Mouse (Mus musculus): ENCODE data around the gene Atp6v1b1. TPM values are rescaled to one million over a fixed set of nuclear protein-coding genes. Genes with fewer than 3 reads are reported as not detected.

Gene Atp6v1b1
- polyA plus RNA-seq, 1 experiment from 2014 or later, result 5.2 TPM

GRCm38 (mm10) chr6:83749286-83749685, 6.5 kb downstream of the Atp6v1b1 start:
- no peak for ATAC-seq (ENCODE audit: insufficient number of reproducible peaks, low FRiP score, low TSS enrichment, low read depth)
- 57% methylated on average over 3 of the region's 3 CpGs for WGBS

GRCm38 (mm10) chr6:83750171-83750684, 7.4 kb downstream of the Atp6v1b1 start:
- Histone ChIP-seq H3K36me3 (no peaks in the 10 kb centered on the region), H3K27me3 (peaks cover 25% of the 10 kb centered on the region), H3K9ac (no peak overlapping the region), H3K4me2 (replicated peaks) (no peak overlapping the region), H3K4me3 (replicated peaks) (no peak overlapping the region), H3K9me3 (replicated peaks) (no peaks in the 10 kb centered on the region), H3K27ac (replicated peaks) (no peak overlapping the region), H3K4me1 (peaks cover 4% of the 10 kb centered on the region; the same call in 1 of the 2 replicates)
- 9% methylated on average over 11 of the region's 11 CpGs for WGBS
- no peak for ATAC-seq (ENCODE audit: insufficient number of reproducible peaks, low FRiP score, low TSS enrichment, low read depth)

More at GRCm38 (mm10) chr6:83749286-83749685, 6.5 kb downstream of the Atp6v1b1 start:
- Histone ChIP-seq H3K4me2 (replicated peaks) (no peak overlapping the region), H3K9ac (no peak overlapping the region), H3K4me1 (peaks cover 7% of the 10 kb centered on the region; the same call in 1 of the 2 replicates), H3K27me3 (peaks cover 25% of the 10 kb centered on the region), H3K27ac (replicated peaks) (no peak overlapping the region), H3K4me3 (replicated peaks) (no peak overlapping the region), H3K9me3 (replicated peaks) (no peaks in the 10 kb centered on the region), H3K36me3 (no peaks in the 10 kb centered on the region)

DNA sequence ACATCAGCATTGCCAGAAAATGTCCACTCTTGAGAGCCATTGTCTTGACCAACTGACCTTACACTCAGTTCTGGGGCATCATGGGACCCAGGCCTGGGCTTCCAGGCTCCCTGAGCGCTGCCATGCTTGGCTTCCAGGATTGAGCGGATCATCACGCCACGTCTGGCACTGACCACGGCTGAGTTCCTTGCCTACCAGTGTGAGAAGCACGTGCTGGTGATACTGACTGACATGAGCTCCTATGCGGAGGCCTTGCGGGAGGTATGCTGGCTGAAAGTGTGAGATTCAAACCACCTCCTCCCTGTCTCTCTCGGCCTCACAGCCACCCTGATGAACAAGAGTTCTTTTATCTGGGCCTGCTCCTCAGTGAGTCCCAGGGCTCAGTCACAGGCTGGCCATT, 13.3 kb downstream of the Atp6v1b1 start:
- no peaks in the 10 kb centered on the region for H3K9me3 ChIP-seq (replicated peaks)
- H3K27me3 ChIP-seq, result peaks cover 59% of the 10 kb centered on the region
- no peak for ATAC-seq (ENCODE audit: insufficient number of reproducible peaks, low FRiP score, low TSS enrichment, low read depth)
- H3K4me3 ChIP-seq (replicated peaks), result no peak overlapping the region
- H3K36me3 ChIP-seq, result no peaks in the 10 kb centered on the region
- no peak overlapping the region for H3K9ac ChIP-seq
- no peak overlapping the region for H3K27ac ChIP-seq (replicated peaks)
- no peak overlapping the region for H3K4me2 ChIP-seq (replicated peaks)
- H3K4me1 ChIP-seq, result peaks cover 7% of the 10 kb centered on the region
- WGBS, result 72% methylated on average over 9 of the region's 9 CpGs

- Histone ChIP-seq H3K27ac (replicated peaks) (no peak within 1 kb of the TSS), H3K9me3 (replicated peaks) (no peaks in the 10 kb centered on the region)
- WGBS, result 25% methylated on average over 6 of the region's 6 CpGs
Observed at GRCm38 (mm10) chr6:83762344-83762743, 19.6 kb downstream of the Atp6v1b1 start, which contains the start of gene Ankrd53. TSS of gene Ankrd53 (plus strand) at chr6:83762644.

DNA sequence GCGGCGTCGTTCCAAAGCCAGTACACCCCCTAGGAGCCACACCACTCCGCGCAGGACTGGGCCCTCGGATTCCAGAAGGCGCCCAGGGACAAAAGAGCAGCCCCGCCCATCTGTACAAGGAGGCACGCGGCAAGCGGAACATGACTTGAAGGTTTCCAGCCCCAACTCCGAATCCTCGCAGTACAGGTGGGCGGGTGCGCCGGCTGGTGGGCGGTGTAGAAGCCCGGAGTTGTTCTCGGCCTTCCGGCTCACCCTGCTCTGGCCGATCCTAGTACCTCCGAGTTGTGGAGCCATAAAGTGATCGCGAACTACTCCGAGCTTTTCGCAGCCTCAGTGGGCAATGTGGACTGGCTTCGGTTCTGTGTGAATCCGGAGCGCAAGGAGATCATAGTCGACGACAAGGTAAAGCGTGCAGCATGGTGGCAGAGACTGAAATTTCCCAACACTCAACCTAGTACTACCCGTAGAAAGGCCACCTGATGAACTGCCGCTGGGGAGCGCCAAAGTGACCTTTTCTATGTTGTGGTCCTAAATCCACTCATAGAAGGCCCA, 20.2 kb downstream of the Atp6v1b1 start:
- H3K4me2 ChIP-seq (replicated peaks), result peak overlapping the region; percentile 55
- H3K4me1 ChIP-seq, result peaks cover 18% of the 10 kb centered on the region
- no peaks in the 10 kb centered on the region for H3K9me3 ChIP-seq (replicated peaks)
- peaks cover 56% of the 10 kb centered on the region for H3K27me3 ChIP-seq
- peak overlapping the region; percentile 34 for H3K4me3 ChIP-seq (replicated peaks)
- peak; percentile 74 for ATAC-seq (ENCODE audit: insufficient number of reproducible peaks, low FRiP score, low TSS enrichment, low read depth)
- H3K36me3 ChIP-seq, result peaks cover 5% of the 10 kb centered on the region; the same call in 1 of the 2 replicates
- H3K27ac ChIP-seq (replicated peaks), result no peak overlapping the region
- WGBS, result 2% methylated on average over 35 of the region's 35 CpGs
- peak overlapping the region; percentile 6; the same call in 1 of the 2 replicates for H3K9ac ChIP-seq

More at GRCm38 (mm10) chr6:83762344-83762743, 19.6 kb downstream of the Atp6v1b1 start, which contains the start of gene Ankrd53:
- H3K4me2 ChIP-seq (replicated peaks), result peak within 1 kb of the TSS; percentile 55
- peaks cover 20% of the 10 kb centered on the region for H3K4me1 ChIP-seq
- H3K4me3 ChIP-seq (replicated peaks), result peak within 1 kb of the TSS; percentile 34
- H3K9ac ChIP-seq, result peak within 1 kb of the TSS; percentile 6; the same call in 1 of the 2 replicates
- ATAC-seq (ENCODE audit: insufficient number of reproducible peaks, low FRiP score, low TSS enrichment, low read depth), result no peak
- H3K36me3 ChIP-seq, result no peaks in the 10 kb centered on the region
- peaks cover 62% of the 10 kb centered on the region for H3K27me3 ChIP-seq

DNA sequence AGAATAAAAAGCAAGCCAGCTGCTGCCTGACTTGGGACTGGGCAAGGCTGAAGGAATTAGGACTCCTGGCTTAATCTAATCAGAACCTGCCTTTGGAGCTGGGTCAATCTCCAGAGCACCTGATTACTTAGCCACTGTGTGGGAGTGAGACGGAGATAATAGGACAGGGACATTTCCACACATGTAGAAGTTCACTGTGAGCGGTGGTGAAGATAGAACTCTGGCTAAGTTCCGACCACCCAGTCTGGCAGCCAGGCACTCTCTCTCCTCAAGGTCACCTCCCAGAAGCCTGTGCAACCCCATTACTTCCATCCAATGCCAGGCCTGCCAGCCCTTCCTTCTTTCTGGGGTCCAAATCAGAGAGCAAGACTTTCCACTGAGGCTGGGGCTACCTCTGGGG, 24.2 kb downstream of the Atp6v1b1 start:
- Histone ChIP-seq H3K36me3 (peaks cover 41% of the 10 kb centered on the region), H3K4me2 (replicated peaks) (no peak overlapping the region), H3K27ac (replicated peaks) (no peak overlapping the region), H3K9me3 (replicated peaks) (no peaks in the 10 kb centered on the region), H3K9ac (no peak overlapping the region), H3K4me3 (replicated peaks) (no peak overlapping the region), H3K4me1 (peaks cover 13% of the 10 kb centered on the region), H3K27me3 (peaks cover 25% of the 10 kb centered on the region)
- no peak for ATAC-seq (ENCODE audit: insufficient number of reproducible peaks, low FRiP score, low TSS enrichment, low read depth)
- 91% methylated on average over 3 of the region's 3 CpGs for WGBS

- Histone ChIP-seq H3K27me3 (peaks cover 10% of the 10 kb centered on the region), H3K27ac (replicated peaks) (no peak overlapping the region), H3K36me3 (peaks cover 56% of the 10 kb centered on the region), H3K9ac (no peak overlapping the region), H3K9me3 (replicated peaks) (no peaks in the 10 kb centered on the region), H3K4me1 (peaks cover 2% of the 10 kb centered on the region), H3K4me3 (replicated peaks) (no peak overlapping the region), H3K4me2 (replicated peaks) (no peak overlapping the region)
- 81% methylated on average over 5 of the region's 5 CpGs for WGBS
- ATAC-seq (ENCODE audit: insufficient number of reproducible peaks, low FRiP score, low TSS enrichment, low read depth), result no peak
Observed at GRCm38 (mm10) chr6:83768485-83768884, 25.7 kb downstream of the Atp6v1b1 start.

- H3K9ac ChIP-seq, result no peak overlapping the region
- no peaks in the 10 kb centered on the region for H3K9me3 ChIP-seq (replicated peaks)
- no peak overlapping the region for H3K27ac ChIP-seq (replicated peaks)
- H3K36me3 ChIP-seq, result peaks cover 39% of the 10 kb centered on the region
- no peaks in the 10 kb centered on the region for H3K27me3 ChIP-seq
- ATAC-seq (ENCODE audit: insufficient number of reproducible peaks, low FRiP score, low TSS enrichment, low read depth), result no peak
- peaks cover 22% of the 10 kb centered on the region for H3K4me1 ChIP-seq
- WGBS, result 42% methylated on average over 8 of the region's 9 CpGs
- peak overlapping the region; percentile 76 for H3K4me2 ChIP-seq (replicated peaks)
- H3K4me3 ChIP-seq (replicated peaks), result peak overlapping the region; percentile 94
Observed at GRCm38 (mm10) chr6:83774126-83774525, 31.3 kb downstream of the Atp6v1b1 start.

- H3K27ac ChIP-seq (replicated peaks), result peak overlapping the region; percentile 85
- peaks cover 22% of the 10 kb centered on the region for H3K4me1 ChIP-seq
- H3K4me3 ChIP-seq (replicated peaks), result peak overlapping the region; percentile 94
- H3K4me2 ChIP-seq (replicated peaks), result peak overlapping the region; percentile 76
- WGBS, result under 1% methylated on average over 14 of the region's 14 CpGs
- ATAC-seq (ENCODE audit: insufficient number of reproducible peaks, low FRiP score, low TSS enrichment, low read depth), result no peak; the same call in 1 of the 2 replicates
- H3K27me3 ChIP-seq, result no peaks in the 10 kb centered on the region
- peak overlapping the region; percentile 91 for H3K9ac ChIP-seq
- H3K9me3 ChIP-seq (replicated peaks), result no peaks in the 10 kb centered on the region
- peaks cover 34% of the 10 kb centered on the region for H3K36me3 ChIP-seq
Observed at GRCm38 (mm10) chr6:83774781-83775563, 32.2 kb downstream of the Atp6v1b1 start.

DNA sequence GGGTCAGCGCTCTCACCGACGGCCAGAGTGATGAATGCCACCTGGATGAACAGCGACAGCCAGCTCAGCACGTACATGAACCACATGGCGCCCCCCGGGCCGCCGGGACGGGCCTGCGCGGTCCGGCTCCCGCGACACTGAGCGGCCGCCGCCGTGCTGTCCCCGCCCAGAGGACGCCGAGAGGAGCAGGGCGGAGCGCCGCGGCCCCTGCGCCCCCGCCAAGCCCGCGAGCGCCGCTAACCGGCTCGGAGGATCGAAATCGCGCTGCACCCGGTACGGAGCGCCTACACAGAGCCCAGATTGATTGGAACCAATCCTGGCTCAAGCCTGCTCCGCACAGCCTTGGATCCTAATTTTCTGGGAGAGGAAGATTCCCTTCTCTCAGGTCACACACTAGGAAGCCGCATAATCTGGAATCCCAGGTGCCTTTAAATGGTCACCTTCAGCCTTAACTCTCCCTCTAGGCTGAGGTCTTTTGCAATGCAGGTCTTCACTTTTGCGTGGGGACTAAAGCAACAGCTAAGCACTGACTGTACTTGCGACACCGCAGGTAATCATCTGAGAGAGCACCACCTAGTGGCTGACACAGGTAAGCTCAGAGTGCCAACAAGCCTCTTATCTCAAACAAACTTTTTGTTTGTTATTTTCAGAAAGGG, 33.0 kb downstream of the Atp6v1b1 start, which contains the start of gene Tex261:
Gene Tex261, minus strand, starts transcription at position 176 of the 656 bp plus-strand sequence.
- Histone ChIP-seq H3K27ac (replicated peaks) (peak within 1 kb of the TSS; percentile 85), H3K4me3 (replicated peaks) (peak within 1 kb of the TSS; percentile 94), H3K4me2 (replicated peaks) (peak within 1 kb of the TSS; percentile 76), H3K36me3 (peaks cover 27% of the 10 kb centered on the region), H3K27me3 (no peaks in the 10 kb centered on the region), H3K4me1 (peaks cover 22% of the 10 kb centered on the region), H3K9ac (peak within 1 kb of the TSS; percentile 91), H3K9me3 (replicated peaks) (no peaks in the 10 kb centered on the region)
- ATAC-seq (ENCODE audit: insufficient number of reproducible peaks, low FRiP score, low TSS enrichment, low read depth), result peak; percentile 96
- WGBS, result under 1% methylated on average over 45 of the region's 45 CpGs

- H3K36me3 ChIP-seq, result 0 out of 2 replicates have a peak, but pooled peaks cover 2% of the 10 kb centered on the region
- H3K4me2 ChIP-seq (replicated peaks), result no peak overlapping the region
- H3K9me3 ChIP-seq (replicated peaks), result no peaks in the 10 kb centered on the region
- H3K4me3 ChIP-seq (replicated peaks), result no peak overlapping the region
- H3K27ac ChIP-seq (replicated peaks), result no peak overlapping the region
- no peaks in the 10 kb centered on the region for H3K27me3 ChIP-seq
- WGBS, result 89% methylated on average over 7 of the region's 7 CpGs
- H3K4me1 ChIP-seq, result peaks cover 22% of the 10 kb centered on the region
- ATAC-seq (ENCODE audit: insufficient number of reproducible peaks, low FRiP score, low TSS enrichment, low read depth), result no peak
- no peak overlapping the region for H3K9ac ChIP-seq
Observed at GRCm38 (mm10) chr6:83778306-83778705, 35.5 kb downstream of the Atp6v1b1 start.

All from embryonic facial prominence, embryonic 15.5 days (tissue).